Mouse (Mus musculus) heart, postnatal 0 days (tissue): ENCODE measurements around the gene Gsx1.

Experiments used
- CTCF ChIP-seq: IDR thresholded peaks from 2 replicates; pipeline ENCODE4 v1.5.1; 2016; ENCODE audit warnings: antibody characterized with exemption, control low read depth, low read depth
- EP300 ChIP-seq: IDR thresholded peaks from 2 replicates; pipeline ENCODE4 v1.6.1; 2016; ENCODE audit warnings: antibody characterized with exemption, low read depth

- TF ChIP-seq CTCF (no peak; the same call in 1 of the 2 replicates), EP300 (no peak)
These were observed 2.5 kb upstream of the Gsx1 start for GRCm38 (mm10) chr5:147186001-147186431.
